Mouse (Mus musculus): ENCODE results near the gene Slc25a13. TPM values are rescaled to one million over a fixed set of nuclear protein-coding genes. Genes with fewer than 3 reads are reported as not detected.

The Slc25a13 gene
- polyA plus RNA-seq, 1 experiment from 2014 or later, result 48.2 TPM

DNA sequence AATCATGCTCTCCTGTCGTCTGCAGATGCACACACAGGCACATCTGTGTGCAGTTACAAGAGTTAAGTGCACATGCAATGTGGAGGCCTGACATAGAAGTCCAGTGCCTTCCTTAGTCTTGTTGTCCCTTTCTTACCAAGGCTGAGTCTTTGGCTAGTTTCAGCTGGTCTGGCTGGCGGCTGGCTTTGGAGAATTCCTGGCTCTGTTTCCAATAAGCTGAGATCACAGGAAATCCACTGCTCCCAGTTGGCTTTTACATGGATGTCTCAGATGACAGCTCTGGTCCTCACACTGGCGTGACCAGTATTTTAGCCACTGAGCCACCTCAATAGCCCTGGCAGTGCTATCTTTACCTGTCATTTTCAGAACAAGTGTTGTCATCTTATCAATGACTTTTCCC, 126.0 kb downstream of the Slc25a13 start:
- no peaks in the 10 kb centered on the region for H3K4me1 ChIP-seq (replicated peaks)
- H3K4me2 ChIP-seq (replicated peaks), result no peak overlapping the region
- no peaks in the 10 kb centered on the region for H3K27me3 ChIP-seq (replicated peaks)
- H3K4me3 ChIP-seq (replicated peaks), result no peak overlapping the region
- no peaks in the 10 kb centered on the region for H3K36me3 ChIP-seq
- 77% methylated on average over 3 of the region's 3 CpGs for WGBS
- ATAC-seq, result no peak
- H3K9me3 ChIP-seq, result no peaks in the 10 kb centered on the region
- H3K9ac ChIP-seq, result no peak overlapping the region
- no peak overlapping the region for H3K27ac ChIP-seq

DNA sequence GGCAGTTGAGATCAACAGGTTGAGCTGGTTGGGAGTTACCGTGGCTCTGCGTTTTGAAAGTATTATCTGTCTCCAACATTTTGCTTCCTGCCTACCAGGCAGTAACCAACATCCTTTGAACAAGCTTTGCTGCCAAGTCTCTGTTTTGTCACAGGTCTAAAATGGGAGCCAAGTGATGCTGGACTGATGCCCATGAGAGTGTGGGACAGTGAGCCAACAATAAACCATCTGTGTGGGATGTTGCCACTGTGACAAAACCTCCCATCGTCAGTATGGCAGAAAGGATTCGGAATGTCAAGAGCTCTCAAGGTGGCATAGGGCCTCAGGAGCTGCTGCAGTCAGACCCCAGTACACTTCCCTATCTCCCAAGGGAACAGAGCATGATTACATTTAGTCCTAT, 128.8 kb downstream of the Slc25a13 start:
- ATAC-seq, result no peak
- Histone ChIP-seq H3K36me3 (no peaks in the 10 kb centered on the region), H3K9me3 (no peaks in the 10 kb centered on the region), H3K27ac (no peak overlapping the region), H3K9ac (no peak overlapping the region), H3K4me3 (replicated peaks) (no peak overlapping the region), H3K4me1 (replicated peaks) (no peaks in the 10 kb centered on the region), H3K4me2 (replicated peaks) (no peak overlapping the region), H3K27me3 (replicated peaks) (no peaks in the 10 kb centered on the region)
- 86% methylated on average over 4 of the region's 4 CpGs for WGBS

DNA sequence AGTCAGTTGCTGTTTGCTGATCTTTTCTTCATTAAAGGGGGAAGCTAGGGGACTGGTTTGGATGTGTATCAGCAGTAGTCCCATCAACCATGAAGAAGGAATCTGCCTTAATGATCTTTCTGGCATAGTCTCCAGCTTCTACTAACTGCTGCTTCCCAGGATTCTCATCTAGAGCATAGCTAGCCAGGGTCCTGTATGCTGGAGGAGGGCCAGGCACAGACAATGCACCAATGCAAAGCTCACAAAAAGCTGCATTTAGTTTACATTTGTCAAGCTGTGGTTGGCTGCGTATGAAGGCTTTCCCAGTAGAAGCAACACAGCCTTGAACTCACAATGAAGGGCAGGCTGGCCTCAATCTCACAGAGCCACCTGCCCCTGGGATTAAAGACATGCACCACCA, 136.5 kb downstream of the Slc25a13 start:
- Histone ChIP-seq H3K27me3 (replicated peaks) (no peaks in the 10 kb centered on the region), H3K4me1 (replicated peaks) (no peaks in the 10 kb centered on the region), H3K27ac (no peak overlapping the region), H3K9ac (no peak overlapping the region), H3K4me3 (replicated peaks) (no peak overlapping the region), H3K36me3 (no peaks in the 10 kb centered on the region), H3K4me2 (replicated peaks) (no peak overlapping the region), H3K9me3 (no peaks in the 10 kb centered on the region)
- WGBS, result 100% methylated on average over 1 of the region's 1 CpGs
- no peak for ATAC-seq

DNA sequence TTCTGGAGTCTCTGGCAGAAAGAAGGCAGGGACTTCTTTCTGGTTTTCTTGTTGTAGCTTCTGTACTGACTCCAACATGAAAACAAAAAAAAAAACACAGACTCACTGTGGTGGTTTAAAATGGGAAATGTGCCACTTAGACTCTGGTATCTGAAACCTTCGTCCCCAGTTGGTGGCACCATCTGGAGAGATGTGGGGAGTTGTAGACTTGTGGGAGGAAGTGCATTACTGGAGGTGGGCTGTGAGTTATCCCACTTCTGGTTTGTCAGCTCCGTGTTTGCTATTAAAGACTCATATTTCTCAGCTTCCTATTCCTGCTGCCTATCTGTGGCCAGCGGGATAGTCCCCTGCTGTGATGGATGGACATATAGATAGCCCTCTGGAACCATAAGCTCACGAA, 139.7 kb downstream of the Slc25a13 start:
- Histone ChIP-seq H3K4me3 (replicated peaks) (no peak overlapping the region), H3K9me3 (no peaks in the 10 kb centered on the region), H3K27ac (no peak overlapping the region), H3K9ac (no peak overlapping the region), H3K4me2 (replicated peaks) (no peak overlapping the region), H3K36me3 (no peaks in the 10 kb centered on the region), H3K27me3 (replicated peaks) (no peaks in the 10 kb centered on the region), H3K4me1 (replicated peaks) (no peaks in the 10 kb centered on the region)
- 78% methylated on average over 4 of the region's 4 CpGs for WGBS
- ATAC-seq, result no peak

DNA sequence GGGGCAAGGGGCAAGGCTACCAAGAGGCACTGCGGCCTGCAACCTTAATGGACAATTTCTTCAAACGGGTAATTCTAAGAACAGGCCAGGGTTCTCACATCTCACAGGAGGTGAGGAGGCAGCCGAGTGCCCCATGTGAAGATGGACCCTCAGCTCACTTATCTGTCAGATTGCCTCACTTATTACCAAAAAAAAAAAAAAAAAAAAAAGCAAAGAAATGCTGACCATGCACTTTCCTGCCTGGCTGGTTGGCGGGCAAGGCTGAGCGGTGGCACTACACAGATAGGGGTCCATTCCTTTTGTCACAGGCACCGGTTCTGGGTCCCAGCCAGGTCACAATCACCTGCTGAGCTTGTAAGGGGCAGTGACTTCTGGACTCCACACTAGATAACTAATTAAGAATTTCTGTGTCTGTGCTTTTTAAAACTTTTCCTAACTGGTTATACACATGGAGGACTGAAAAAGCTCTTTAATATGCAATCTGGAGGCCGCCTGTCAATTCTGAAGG, 141.0 kb downstream of the Slc25a13 start:
- H3K27ac ChIP-seq, result no peak overlapping the region
- H3K9me3 ChIP-seq, result no peaks in the 10 kb centered on the region
- H3K4me3 ChIP-seq (replicated peaks), result no peak overlapping the region
- H3K27me3 ChIP-seq (replicated peaks), result no peaks in the 10 kb centered on the region
- no peaks in the 10 kb centered on the region for H3K36me3 ChIP-seq
- ATAC-seq, result no peak
- no peak overlapping the region for H3K9ac ChIP-seq
- 92% methylated on average over 7 of the region's 7 CpGs for WGBS
- no peak overlapping the region for H3K4me2 ChIP-seq (replicated peaks)
- H3K4me1 ChIP-seq (replicated peaks), result no peaks in the 10 kb centered on the region

DNA sequence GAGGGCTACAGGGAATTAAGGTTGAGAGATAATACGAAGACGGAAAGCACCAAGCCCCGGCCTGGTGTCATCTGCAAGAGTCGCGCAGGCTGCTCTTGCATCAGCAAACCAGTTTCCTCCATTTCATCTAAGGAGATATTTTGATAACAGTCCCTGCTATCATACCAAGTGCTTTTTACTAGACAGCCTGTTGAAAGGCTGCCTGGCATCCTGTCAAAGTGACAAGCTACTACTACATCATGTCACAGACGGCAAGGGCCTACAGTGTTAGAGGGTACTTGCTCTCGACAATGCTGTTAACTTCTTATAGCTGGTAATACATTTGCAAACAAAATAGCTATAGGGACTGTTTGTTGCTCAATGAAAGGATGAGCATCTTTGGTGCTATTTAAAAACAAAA, 145.9 kb downstream of the Slc25a13 start:
- no peak for ATAC-seq
- H3K9me3 ChIP-seq, result no peaks in the 10 kb centered on the region
- H3K27ac ChIP-seq, result no peak overlapping the region
- H3K27me3 ChIP-seq (replicated peaks), result no peaks in the 10 kb centered on the region
- no peaks in the 10 kb centered on the region for H3K36me3 ChIP-seq
- WGBS, result 84% methylated on average over 7 of the region's 7 CpGs
- no peak overlapping the region for H3K9ac ChIP-seq
- H3K4me2 ChIP-seq (replicated peaks), result no peak overlapping the region
- H3K4me1 ChIP-seq (replicated peaks), result 0 out of 2 replicates have a peak, but pooled peaks cover 4% of the 10 kb centered on the region
- no peak overlapping the region for H3K4me3 ChIP-seq (replicated peaks)

DNA sequence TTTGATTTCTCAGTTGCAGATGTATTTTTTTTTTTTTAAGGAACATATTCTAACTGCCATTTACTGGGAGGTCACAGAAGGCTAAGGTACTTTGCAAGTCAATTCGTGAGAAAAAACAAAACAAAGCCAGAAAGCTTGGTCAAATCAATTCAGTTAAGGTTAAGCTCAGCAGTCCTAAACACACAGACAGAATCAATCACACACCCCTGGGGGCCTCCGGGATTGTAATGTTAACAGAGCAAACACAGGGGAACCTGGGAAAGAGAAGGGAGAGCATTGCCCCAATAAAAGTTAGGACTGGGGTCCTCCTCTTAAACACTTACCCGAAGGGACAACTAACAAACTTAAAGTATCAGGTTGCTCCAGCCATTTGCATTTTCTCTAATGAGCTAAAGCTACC, 147.0 kb downstream of the Slc25a13 start:
- H3K36me3 ChIP-seq, result no peaks in the 10 kb centered on the region
- WGBS, result 3% methylated on average over 3 of the region's 3 CpGs

DNA sequence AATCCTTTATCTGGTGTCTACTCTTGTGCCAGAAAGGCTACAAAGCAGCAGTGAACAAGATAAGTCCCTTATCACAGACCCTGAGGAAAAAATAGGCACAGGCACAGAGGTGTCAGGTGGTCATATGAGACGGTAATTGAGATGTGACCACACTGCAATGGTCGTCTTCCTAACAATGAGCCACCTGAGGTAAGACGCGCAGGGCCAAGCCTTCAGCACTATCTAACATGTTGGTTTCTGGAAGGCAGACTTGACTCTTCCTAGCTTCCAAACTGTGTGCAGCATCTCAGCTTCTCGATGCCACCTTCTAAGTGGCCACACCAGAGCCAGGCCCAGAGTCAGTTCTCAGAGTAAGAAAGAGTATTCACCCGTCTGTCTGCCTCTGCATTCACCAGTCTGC, 149.8 kb downstream of the Slc25a13 start:
- ATAC-seq, result no peak
- H3K36me3 ChIP-seq, result no peaks in the 10 kb centered on the region
- WGBS, result 88% methylated on average over 6 of the region's 6 CpGs
- H3K4me3 ChIP-seq (replicated peaks), result no peak overlapping the region
- no peak overlapping the region for H3K9ac ChIP-seq
- no peak overlapping the region for H3K27ac ChIP-seq
- no peaks in the 10 kb centered on the region for H3K27me3 ChIP-seq (replicated peaks)
- H3K9me3 ChIP-seq, result no peaks in the 10 kb centered on the region
- no peak overlapping the region for H3K4me2 ChIP-seq (replicated peaks)
- H3K4me1 ChIP-seq (replicated peaks), result 0 out of 2 replicates have a peak, but pooled peaks cover 4% of the 10 kb centered on the region

More for the DNA sequence above, 147.0 kb downstream of the Slc25a13 start:
- no peak overlapping the region for H3K4me2 ChIP-seq (replicated peaks)
- no peak overlapping the region for H3K9ac ChIP-seq
- no peaks in the 10 kb centered on the region for H3K27me3 ChIP-seq (replicated peaks)
- no peaks in the 10 kb centered on the region for H3K9me3 ChIP-seq
- ATAC-seq, result no peak
- 0 out of 2 replicates have a peak, but pooled peaks cover 4% of the 10 kb centered on the region for H3K4me1 ChIP-seq (replicated peaks)
- H3K27ac ChIP-seq, result no peak overlapping the region
- H3K4me3 ChIP-seq (replicated peaks), result no peak overlapping the region

DNA sequence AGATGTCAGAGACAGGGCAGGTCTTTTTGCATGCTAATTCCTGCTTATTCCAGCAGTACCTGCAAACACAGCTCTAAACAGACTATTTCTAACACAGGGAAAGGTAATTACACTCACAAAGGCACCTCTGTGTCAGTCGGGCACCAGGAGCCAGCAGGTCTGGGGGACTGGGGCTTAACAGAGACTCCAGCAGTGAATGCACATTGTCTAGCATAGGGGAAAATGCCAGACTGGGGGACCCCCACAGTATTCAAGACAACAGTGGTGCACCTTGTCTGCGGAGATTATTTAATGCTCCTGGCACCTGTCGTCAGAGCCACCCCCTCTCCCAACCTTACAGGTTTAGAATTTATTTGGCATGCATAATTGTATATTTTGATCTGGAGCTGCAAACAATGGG, 158.4 kb downstream of the Slc25a13 start:
- 71% methylated on average over 3 of the region's 3 CpGs for WGBS
- Histone ChIP-seq H3K9me3 (no peaks in the 10 kb centered on the region), H3K4me3 (replicated peaks) (no peak overlapping the region), H3K9ac (no peak overlapping the region), H3K4me2 (replicated peaks) (no peak overlapping the region), H3K4me1 (replicated peaks) (no peaks in the 10 kb centered on the region), H3K36me3 (no peaks in the 10 kb centered on the region), H3K27ac (no peak overlapping the region), H3K27me3 (replicated peaks) (no peaks in the 10 kb centered on the region)
- no peak for ATAC-seq

DNA sequence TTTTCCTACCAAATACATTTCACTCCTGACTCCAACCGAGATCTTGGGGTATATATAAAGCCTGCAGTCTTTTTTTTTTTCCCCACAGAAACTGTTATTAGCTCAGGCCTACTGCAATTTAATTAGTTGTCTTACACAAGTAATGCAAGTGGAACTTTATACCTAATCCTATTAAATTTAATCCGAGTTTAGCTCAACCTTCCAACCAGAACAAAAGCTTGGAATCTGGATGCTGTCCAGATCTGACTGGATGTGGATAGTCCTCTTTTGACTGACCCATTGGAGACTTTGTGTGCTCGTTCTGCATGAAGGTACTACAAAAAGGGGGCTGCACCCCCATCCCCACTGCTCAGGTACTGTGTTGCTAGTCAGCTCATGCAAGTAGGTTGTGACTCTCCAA, 163.0 kb downstream of the Slc25a13 start:
- H3K36me3 ChIP-seq, result no peaks in the 10 kb centered on the region
- ATAC-seq, result no peak
- H3K27me3 ChIP-seq (replicated peaks), result no peaks in the 10 kb centered on the region
- no peak overlapping the region for H3K9ac ChIP-seq
- no peak overlapping the region for H3K27ac ChIP-seq
- no peak overlapping the region for H3K4me2 ChIP-seq (replicated peaks)
- no peaks in the 10 kb centered on the region for H3K4me1 ChIP-seq (replicated peaks)
- H3K9me3 ChIP-seq, result no peaks in the 10 kb centered on the region
- no peak overlapping the region for H3K4me3 ChIP-seq (replicated peaks)
- 81% methylated on average over 3 of the region's 3 CpGs for WGBS

DNA sequence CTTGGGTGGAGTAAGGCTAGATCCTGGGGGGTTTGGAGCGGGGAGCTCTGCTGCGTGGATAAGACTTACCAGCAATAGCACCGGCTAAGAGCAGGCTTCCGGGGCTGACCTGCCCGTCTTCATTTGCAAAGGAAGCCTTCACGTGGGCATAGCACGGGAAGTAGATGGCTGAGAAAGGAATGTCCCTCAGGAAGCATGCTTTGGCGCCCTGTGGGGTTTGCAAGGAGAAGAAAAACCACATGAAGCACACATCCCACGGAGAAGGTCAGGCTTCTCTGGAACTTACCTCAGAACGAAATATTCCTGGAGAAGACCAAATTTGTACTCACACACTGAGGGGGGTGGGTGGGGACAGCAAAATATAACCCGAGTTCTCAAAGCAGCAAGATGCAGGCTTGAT, 164.3 kb downstream of the Slc25a13 start:
- Histone ChIP-seq H3K4me2 (replicated peaks) (no peak overlapping the region), H3K9ac (no peak overlapping the region), H3K9me3 (no peaks in the 10 kb centered on the region), H3K27ac (no peak overlapping the region), H3K36me3 (no peaks in the 10 kb centered on the region), H3K27me3 (replicated peaks) (no peaks in the 10 kb centered on the region), H3K4me3 (replicated peaks) (no peak overlapping the region), H3K4me1 (replicated peaks) (no peaks in the 10 kb centered on the region)
- 72% methylated on average over 11 of the region's 11 CpGs for WGBS
- no peak for ATAC-seq

DNA sequence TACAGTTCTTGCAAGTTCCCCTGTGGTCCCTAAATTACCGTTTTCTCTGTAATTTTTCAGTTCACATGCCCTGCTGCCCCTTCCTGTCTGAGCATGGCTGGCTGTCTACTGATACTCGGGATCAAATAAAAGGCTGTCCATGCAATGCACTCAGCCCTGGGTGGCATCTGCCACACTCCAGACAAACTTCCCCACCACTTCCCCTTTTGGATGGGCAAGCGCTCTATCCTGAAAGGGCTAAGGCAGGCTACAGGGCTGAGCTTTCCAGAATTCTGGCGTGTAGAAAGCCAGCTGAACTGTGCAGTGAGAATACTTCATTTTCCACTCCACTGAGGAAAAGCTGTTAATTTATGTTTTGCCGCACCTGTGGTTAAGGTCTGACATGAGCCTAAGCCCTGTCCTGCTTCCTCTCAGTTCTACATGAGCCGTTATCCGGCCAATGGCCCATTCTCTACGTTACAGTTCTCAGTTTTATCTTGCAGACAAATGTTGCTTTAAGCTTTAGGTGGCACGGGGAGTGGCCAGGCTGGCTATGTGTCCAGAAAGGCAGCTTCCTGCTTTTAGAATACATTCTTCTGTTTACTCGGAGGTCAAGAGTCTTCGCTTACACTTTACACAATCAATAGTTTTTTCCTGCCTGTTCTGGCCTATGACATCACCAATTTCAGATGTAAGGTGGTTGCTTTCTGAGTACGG, 170.1 kb downstream of the Slc25a13 start:
- no peak for ATAC-seq
- 65% methylated on average over 12 of the region's 12 CpGs for WGBS

More for the DNA sequence above, 170.1 kb downstream of the Slc25a13 start:
- Histone ChIP-seq H3K36me3 (no peaks in the 10 kb centered on the region), H3K27me3 (replicated peaks) (no peaks in the 10 kb centered on the region), H3K4me1 (replicated peaks) (no peaks in the 10 kb centered on the region), H3K4me3 (replicated peaks) (no peak overlapping the region), H3K9me3 (no peaks in the 10 kb centered on the region), H3K27ac (no peak overlapping the region), H3K4me2 (replicated peaks) (no peak overlapping the region), H3K9ac (no peak overlapping the region)

All from intestine, embryonic 15.5 days (tissue).